Mouse (Mus musculus) limb, embryonic 11.5 days (tissue): ENCODE results near the gene Slfn4. TPM values are rescaled to one million over a fixed set of nuclear protein-coding genes. Genes with fewer than 3 reads are reported as not detected.
"Not testable (repeated sequence)": the region's sequence is repeated elsewhere in the genome, so short reads cannot be mapped to it uniquely, and the experiment has no call there.

Source experiments
- ATAC-seq: fragments of 200-750 bp; cut with Nextera tagmentation; 2 replicates; pipeline ENCODE4 v1.8.0; 2017; ENCODE audit warnings: low read depth; ENCODE audit not compliant: insufficient number of reproducible peaks, low FRiP score, low TSS enrichment
- DNase-seq: peaks from one replicate; pipeline ENCODE4 v3.0.0-alpha.2; 2015; ENCODE audit warnings: low spot score
- H3K27ac ChIP-seq: fragments of 300-500 bp; sonication (generic); replicated peaks from 2 replicates; pipeline ENCODE4 v1.5.1; 2014; ENCODE audit warnings: low read depth, mild to moderate bottlenecking, low read length
- H3K27me3 ChIP-seq: fragments of 300-500 bp; sonication (generic); 2 replicates; pipeline ENCODE4 v1.6.1; 2014; ENCODE audit warnings: mild to moderate bottlenecking, low read length, mixed read lengths; ENCODE audit not compliant: control insufficient read depth, insufficient read depth
- H3K36me3 ChIP-seq: fragments of 300-500 bp; sonication (generic); 2 replicates; pipeline ENCODE4 v1.6.1; 2014; ENCODE audit warnings: mild to moderate bottlenecking, low read length, moderate library complexity, mixed read lengths; ENCODE audit not compliant: control insufficient read depth, insufficient read depth
- H3K4me1 ChIP-seq: fragments of 300-500 bp; sonication (generic); 2 replicates; pipeline ENCODE4 v1.6.1; 2014; ENCODE audit warnings: low read length, mixed read lengths; ENCODE audit not compliant: control insufficient read depth, insufficient read depth
- H3K4me2 ChIP-seq: fragments of 300-500 bp; sonication (generic); 2 replicates; pipeline ENCODE4 v1.6.1; 2014; ENCODE audit warnings: low read depth, mild to moderate bottlenecking, moderate library complexity; ENCODE audit not compliant: severe bottlenecking
- H3K4me3 ChIP-seq: fragments of 300-500 bp; sonication (generic); 2 replicates; pipeline ENCODE4 v1.5.1; 2014; ENCODE audit warnings: low read depth, low read length
- H3K9ac ChIP-seq: fragments of 300-500 bp; sonication (generic); 2 replicates; pipeline ENCODE4 v1.6.1; 2014; ENCODE audit warnings: mild to moderate bottlenecking, low read length
- H3K9me3 ChIP-seq: fragments of 300-500 bp; sonication (generic); 2 replicates; pipeline ENCODE4 v1.6.1; 2016; ENCODE audit warnings: low read length; ENCODE audit not compliant: control insufficient read depth
- WGBS: fragments of 180-500 bp; shearing (Covaris S2); extraction: QIAGEN DNeasy Blood & Tissue Kit; methylation state at CpG from one replicate; pipeline ENCODE4 v1.1.7; 2014; 5-methylcytosine and 5-hydroxymethylcytosine counted together
- polyA plus RNA-seq: library from polyadenylated mRNA; unstranded; fragments of >200 nt; fragmentation: Nextera tagmentation; extraction: Ambion mirVana; gene quantifications from 2 replicates; pipeline ENCODE4 v1.2.1, GENCODE M21; 2014

Slfn4 gene
- polyA plus RNA-seq, 1 experiment from 2014 or later = not detected

DNA sequence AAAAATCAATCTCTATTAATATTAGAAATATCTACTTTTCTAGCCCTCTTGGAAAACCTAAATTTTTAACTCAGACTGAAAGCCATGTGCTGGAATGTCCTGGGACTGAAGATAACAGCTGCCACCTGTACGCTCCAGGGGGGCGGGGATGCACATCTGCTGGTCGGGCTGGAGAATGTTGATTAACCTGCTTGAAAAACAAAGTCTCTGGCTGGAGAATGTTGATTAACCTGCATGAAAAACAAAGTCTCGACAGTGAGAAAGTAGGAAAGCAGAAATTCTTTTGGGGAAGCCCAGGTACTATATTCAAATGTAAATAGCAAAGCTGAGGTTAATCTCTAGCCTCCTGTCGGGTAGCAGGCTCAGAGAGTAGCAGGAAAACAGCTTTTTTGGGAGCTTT is 58.6 kb downstream of the Slfn4 start:
- H3K4me3 ChIP-seq, H3K4me2 ChIP-seq, H3K4me1 ChIP-seq, DNase-seq, H3K27ac ChIP-seq, H3K9ac ChIP-seq, H3K36me3 ChIP-seq, H3K9me3 ChIP-seq, H3K27me3 ChIP-seq, ATAC-seq: not testable (repeated sequence)
- 61% methylated on average over 5 of the region's 5 CpGs for WGBS

DNA sequence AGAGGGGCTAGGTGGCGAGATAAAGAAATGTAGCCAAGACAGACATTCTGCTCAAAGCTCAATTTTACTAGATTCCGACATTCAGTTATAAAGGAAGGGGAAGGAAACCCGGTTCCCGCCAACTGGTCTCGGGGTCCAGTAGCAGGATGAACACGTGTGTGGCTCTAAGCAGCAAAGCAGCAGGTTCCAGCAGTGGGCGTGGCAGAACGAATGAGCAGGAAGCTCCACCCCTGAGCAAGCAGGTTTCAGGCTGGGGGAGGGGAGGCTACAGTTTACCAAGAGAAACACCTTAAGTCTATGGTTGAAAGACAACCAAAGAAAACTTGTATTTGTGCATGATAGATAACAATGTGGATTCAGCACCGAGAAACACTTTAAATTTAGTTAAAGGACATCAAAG is 62.4 kb downstream of the Slfn4 start:
- not testable (repeated sequence) for H3K4me1 ChIP-seq, H3K4me2 ChIP-seq
- WGBS = 83% methylated on average over 9 of the region's 9 CpGs

DNA sequence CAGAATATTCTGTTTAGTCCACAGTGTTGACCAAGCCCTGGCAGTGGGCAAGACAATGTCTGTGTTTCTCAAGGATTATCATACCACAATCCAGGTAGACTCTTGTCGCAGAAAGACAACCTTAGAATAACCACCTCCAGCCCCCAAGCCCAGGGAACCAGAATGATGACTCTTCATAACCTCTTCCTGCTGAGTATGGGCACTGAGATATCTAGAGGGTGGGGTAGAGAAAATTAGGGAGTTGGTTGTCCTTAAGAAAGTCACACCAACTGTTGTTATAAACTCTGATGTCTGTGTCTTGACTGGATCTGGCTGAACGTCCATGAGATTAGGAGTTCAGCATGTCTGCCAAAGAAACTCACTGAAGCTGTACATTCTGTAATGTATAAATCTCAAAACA is 63.4 kb downstream of the Slfn4 start:
- no peak for ATAC-seq
- Histone ChIP-seq H3K9me3 (no peaks in the 10 kb centered on the region), H3K27ac (no peak overlapping the region), H3K4me1 (no peaks in the 10 kb centered on the region), H3K4me3 (no peak overlapping the region), H3K4me2 (no peak overlapping the region), H3K27me3 (no peaks in the 10 kb centered on the region), H3K36me3 (no peaks in the 10 kb centered on the region), H3K9ac (no peak overlapping the region)
- WGBS = 87% methylated on average over 2 of the region's 2 CpGs
- DNase-seq = no peak

More for the DNA sequence above, 62.4 kb downstream of the Slfn4 start:
- H3K27me3 ChIP-seq, H3K36me3 ChIP-seq, H3K9me3 ChIP-seq, H3K4me3 ChIP-seq, H3K9ac ChIP-seq, ATAC-seq, H3K27ac ChIP-seq, DNase-seq: not testable (repeated sequence)

GRCm38 (mm10) chr11:83239811-83240210 is 64.8 kb downstream of the Slfn4 start:
- Histone ChIP-seq H3K27ac (no peak overlapping the region), H3K4me1 (no peaks in the 10 kb centered on the region), H3K36me3 (no peaks in the 10 kb centered on the region), H3K27me3 (no peaks in the 10 kb centered on the region), H3K4me3 (no peak overlapping the region), H3K9me3 (no peaks in the 10 kb centered on the region), H3K4me2 (no peak overlapping the region), H3K9ac (no peak overlapping the region)
- no peak for ATAC-seq
- WGBS = 16% methylated on average over 2 of the region's 2 CpGs
- no peak for DNase-seq

Other genes with a start within 250 kb of the Slfn4 start
- gene Slfn5, start 223.8 kb upstream of the Slfn4 start, polyA plus RNA-seq = 0.07 and 0.55 TPM in 2 replicates
- gene Slfn9, start 183.4 kb upstream of the Slfn4 start, polyA plus RNA-seq = 11.8 and 14.3 TPM in 2 replicates
- gene Slfn8, start 154.4 kb upstream of the Slfn4 start, polyA plus RNA-seq = 0.26 and 0.48 TPM in 2 replicates
- 0.85 and 1.1 TPM in 2 replicates for gene Slfn2, start 110.1 kb upstream of the Slfn4 start, polyA plus RNA-seq
- gene Slfn1, start 58.3 kb upstream of the Slfn4 start, polyA plus RNA-seq = not detected in 2 replicates
- gene Slfn3, start 16.1 kb downstream of the Slfn4 start, polyA plus RNA-seq = 0.31 and 1.0 TPM in 2 replicates
- 0.52 and 0.53 TPM in 2 replicates for gene Slfn14, start 111.5 kb downstream of the Slfn4 start, polyA plus RNA-seq
- 72.1 and 78.9 TPM in 2 replicates for gene Ap2b1, start 123.8 kb downstream of the Slfn4 start, polyA plus RNA-seq
- 13.2 and 15.6 TPM in 2 replicates for gene Pex12, start 127.4 kb downstream of the Slfn4 start, polyA plus RNA-seq
- 0.88 and 1.3 TPM in 2 replicates for gene Rasl10b, start 234.0 kb downstream of the Slfn4 start, polyA plus RNA-seq